Mouse (Mus musculus): ENCODE data around the gene Hunk.

- TF ChIP-seq POLR2A (IDR thresholded peaks at IDR 0.05; ENCODE audit: control insufficient read depth, low read depth, low read length): no peak
- no peak for TF ChIP-seq CTCF (IDR thresholded peaks at IDR 0.05; ENCODE audit: control insufficient read depth, insufficient read depth, insufficient replicate concordance, low read depth, low read length)
Measured at GRCm38 (mm10) chr16:90423898-90424297, 38.1 kb downstream of the Hunk start.
